Mouse (Mus musculus) midbrain, embryonic 16.5 days (tissue): ENCODE data around the gene Dbn1. TPM values are rescaled to one million over a fixed set of nuclear protein-coding genes. Genes with fewer than 3 reads are reported as not detected.

Source experiments
- ATAC-seq: fragments of 200-750 bp; cut with Nextera tagmentation; 2 replicates; pipeline ENCODE4 v1.8.0; 2017; ENCODE audit warnings: moderate TSS enrichment
- H3K27ac ChIP-seq: fragments of 300-500 bp; sonication (generic); 2 replicates; pipeline ENCODE4 v1.5.1; 2014; ENCODE audit warnings: mild to moderate bottlenecking, low read length, mixed read lengths
- H3K27me3 ChIP-seq: fragments of 300-500 bp; sonication (generic); 2 replicates; pipeline ENCODE4 v1.6.1; 2014; ENCODE audit warnings: low read depth, low read length, mixed read lengths; ENCODE audit not compliant: control insufficient read depth, insufficient read depth
- H3K36me3 ChIP-seq: fragments of 300-500 bp; sonication (generic); 2 replicates; pipeline ENCODE4 v1.6.1; 2014; ENCODE audit warnings: mild to moderate bottlenecking, low read length, moderate library complexity, mixed read lengths; ENCODE audit not compliant: control insufficient read depth, insufficient read depth
- H3K4me1 ChIP-seq: fragments of 300-500 bp; sonication (generic); 2 replicates; pipeline ENCODE4 v1.6.1; 2014; ENCODE audit warnings: mild to moderate bottlenecking, low read length, mixed read lengths; ENCODE audit not compliant: control insufficient read depth, insufficient read depth
- H3K4me2 ChIP-seq: fragments of 300-500 bp; sonication (generic); 2 replicates; pipeline ENCODE4 v1.6.1; 2014; ENCODE audit warnings: mild to moderate bottlenecking, low read length, mixed read lengths
- H3K4me3 ChIP-seq: fragments of 300-500 bp; sonication (generic); 2 replicates; pipeline ENCODE4 v1.5.1; 2014; ENCODE audit warnings: low read depth, mild to moderate bottlenecking, low read length, moderate library complexity, mixed read lengths
- H3K9ac ChIP-seq: fragments of 300-500 bp; sonication (generic); 2 replicates; pipeline ENCODE4 v1.6.1; 2014; ENCODE audit warnings: low read depth, low read length, mixed read lengths
- H3K9me3 ChIP-seq: fragments of 300-500 bp; sonication (generic); replicated peaks from 2 replicates; pipeline ENCODE4 v1.6.1; 2014; ENCODE audit warnings: mild to moderate bottlenecking, low read length, mixed read lengths; ENCODE audit not compliant: control insufficient read depth, poor library complexity, severe bottlenecking
- WGBS: fragments of 180-500 bp; shearing (Covaris S2); extraction: QIAGEN DNeasy Blood & Tissue Kit; methylation state at CpG from one replicate; pipeline ENCODE4 v1.1.7; 2014; 5-methylcytosine and 5-hydroxymethylcytosine counted together
- polyA plus RNA-seq: library from polyadenylated mRNA; unstranded; fragments of >200 nt; fragmentation: Nextera tagmentation; extraction: Ambion mirVana; gene quantifications from 2 replicates; pipeline ENCODE4 v1.2.1, GENCODE M21; 2015

The Dbn1 gene
- polyA plus RNA-seq, 1 experiment from 2014 or later, result 617 TPM

GRCm38 (mm10) chr13:55525733-55526553, 38.0 kb upstream of the Dbn1 start:
- H3K4me2 ChIP-seq, result no peak overlapping the region
- no peaks in the 10 kb centered on the region for H3K27me3 ChIP-seq
- no peak overlapping the region for H3K4me3 ChIP-seq
- H3K9me3 ChIP-seq, result no peaks in the 10 kb centered on the region
- no peak overlapping the region for H3K27ac ChIP-seq
- 85% methylated on average over 15 of the region's 16 CpGs for WGBS
- no peaks in the 10 kb centered on the region for H3K4me1 ChIP-seq
- H3K9ac ChIP-seq, result no peak overlapping the region
- peaks cover 9% of the 10 kb centered on the region for H3K36me3 ChIP-seq
- ATAC-seq, result no peak

DNA sequence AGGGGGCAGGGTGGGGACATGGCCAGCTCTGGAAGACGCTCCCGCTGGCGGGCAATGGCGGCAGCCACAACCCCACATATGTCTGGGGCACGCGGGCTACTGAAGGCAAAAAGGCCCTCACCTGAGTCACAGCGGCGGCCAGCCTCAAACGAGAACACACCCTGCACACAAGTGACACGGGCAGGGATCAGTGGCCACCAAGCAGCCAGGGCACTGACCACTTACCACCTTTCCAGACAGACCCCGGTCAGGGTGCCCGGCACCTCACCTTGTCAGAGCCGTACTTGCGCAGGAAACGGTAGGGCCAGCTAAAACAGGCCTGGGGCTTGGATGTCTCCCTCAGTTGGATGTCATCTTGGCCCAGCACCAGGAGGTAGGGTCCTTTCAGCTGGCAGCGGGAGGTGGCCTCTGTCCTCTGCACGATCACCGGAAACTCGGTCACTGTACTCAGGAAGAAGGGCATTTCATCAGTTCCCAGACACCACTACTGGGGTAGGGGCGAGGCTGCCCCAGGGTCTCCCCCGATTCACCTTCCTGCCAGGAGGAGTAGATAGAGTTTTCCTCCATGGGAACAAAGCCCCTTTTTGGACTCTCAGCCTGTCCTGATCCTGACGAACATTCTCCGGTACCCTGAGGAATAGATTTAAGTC, 36.2 kb upstream of the Dbn1 start:
- H3K36me3 ChIP-seq, result no peaks in the 10 kb centered on the region
- no peak overlapping the region for H3K27ac ChIP-seq
- no peak overlapping the region for H3K4me2 ChIP-seq
- no peak overlapping the region for H3K9ac ChIP-seq
- no peak overlapping the region for H3K4me3 ChIP-seq
- 94% methylated on average over 23 of the region's 23 CpGs for WGBS
- H3K27me3 ChIP-seq, result no peaks in the 10 kb centered on the region
- H3K4me1 ChIP-seq, result no peaks in the 10 kb centered on the region
- no peaks in the 10 kb centered on the region for H3K9me3 ChIP-seq
- no peak for ATAC-seq

DNA sequence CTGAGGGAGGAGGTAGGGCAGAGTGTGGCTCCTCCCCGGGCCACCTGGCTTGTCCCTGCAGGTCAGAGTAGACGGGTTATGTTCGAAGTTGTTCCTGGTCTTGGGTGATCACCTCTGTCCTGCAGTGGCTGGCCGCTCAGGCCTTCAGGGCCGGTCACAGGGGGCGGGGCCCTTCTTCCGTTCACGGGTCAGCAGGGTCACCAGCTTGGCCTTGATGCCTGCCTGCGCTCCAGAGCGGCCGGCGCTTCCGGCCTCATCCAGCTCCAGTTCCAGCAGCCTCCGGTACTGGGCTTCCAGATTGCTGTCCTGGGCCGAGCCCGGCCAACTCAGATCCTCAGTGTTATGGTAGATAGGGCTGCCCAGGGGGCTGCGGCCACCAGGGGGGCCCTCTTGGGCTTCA, 35.4 kb upstream of the Dbn1 start:
- no peak overlapping the region for H3K4me2 ChIP-seq
- ATAC-seq, result no peak
- H3K36me3 ChIP-seq, result no peaks in the 10 kb centered on the region
- WGBS, result 66% methylated on average over 17 of the region's 17 CpGs
- no peaks in the 10 kb centered on the region for H3K9me3 ChIP-seq
- H3K4me3 ChIP-seq, result no peak overlapping the region
- H3K27ac ChIP-seq, result no peak overlapping the region
- no peaks in the 10 kb centered on the region for H3K4me1 ChIP-seq
- H3K9ac ChIP-seq, result no peak overlapping the region
- no peaks in the 10 kb centered on the region for H3K27me3 ChIP-seq

GRCm38 (mm10) chr13:55522730-55523129, 34.8 kb upstream of the Dbn1 start:
- H3K36me3 ChIP-seq, result no peaks in the 10 kb centered on the region
- no peak overlapping the region for H3K27ac ChIP-seq
- H3K9me3 ChIP-seq, result no peaks in the 10 kb centered on the region
- 57% methylated on average over 8 of the region's 8 CpGs for WGBS
- no peaks in the 10 kb centered on the region for H3K27me3 ChIP-seq
- H3K4me2 ChIP-seq, result no peak overlapping the region
- no peak overlapping the region for H3K4me3 ChIP-seq
- ATAC-seq, result no peak
- H3K4me1 ChIP-seq, result no peaks in the 10 kb centered on the region
- H3K9ac ChIP-seq, result no peak overlapping the region

GRCm38 (mm10) chr13:55519606-55520005, 31.7 kb upstream of the Dbn1 start:
- no peaks in the 10 kb centered on the region for H3K27me3 ChIP-seq
- H3K36me3 ChIP-seq, result no peaks in the 10 kb centered on the region
- no peaks in the 10 kb centered on the region for H3K4me1 ChIP-seq
- no peak for ATAC-seq
- H3K27ac ChIP-seq, result no peak overlapping the region
- 85% methylated on average over 4 of the region's 4 CpGs for WGBS
- H3K4me2 ChIP-seq, result no peak overlapping the region
- H3K9ac ChIP-seq, result no peak overlapping the region
- H3K4me3 ChIP-seq, result no peak overlapping the region
- H3K9me3 ChIP-seq, result no peaks in the 10 kb centered on the region

DNA sequence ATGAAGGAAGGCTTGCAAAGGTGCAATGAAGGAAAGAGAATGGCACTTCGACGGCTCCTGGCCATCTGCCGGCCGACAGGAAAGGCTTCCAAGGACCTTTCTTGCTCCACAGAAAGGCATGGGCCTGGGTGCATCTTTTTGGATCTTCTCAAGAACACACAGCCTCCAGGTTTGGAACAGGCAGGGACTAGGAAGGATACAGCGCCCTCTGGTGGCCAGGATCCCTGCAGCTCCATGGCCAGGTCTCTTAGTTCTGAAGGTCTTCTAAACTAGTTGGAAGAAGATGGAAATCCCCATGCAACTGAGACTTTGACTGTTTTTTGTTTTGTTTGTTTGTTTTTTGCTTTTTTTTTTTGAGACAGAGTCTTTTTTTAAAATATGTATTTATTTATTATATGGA, 29.0 kb upstream of the Dbn1 start:
- H3K9ac ChIP-seq, result no peak overlapping the region
- no peak overlapping the region for H3K4me2 ChIP-seq
- no peak overlapping the region for H3K4me3 ChIP-seq
- ATAC-seq, result no peak
- H3K36me3 ChIP-seq, result no peaks in the 10 kb centered on the region
- peaks cover 9% of the 10 kb centered on the region for H3K4me1 ChIP-seq
- 4% methylated on average over 5 of the region's 5 CpGs for WGBS
- no peaks in the 10 kb centered on the region for H3K9me3 ChIP-seq
- no peak overlapping the region for H3K27ac ChIP-seq
- H3K27me3 ChIP-seq, result no peaks in the 10 kb centered on the region

DNA sequence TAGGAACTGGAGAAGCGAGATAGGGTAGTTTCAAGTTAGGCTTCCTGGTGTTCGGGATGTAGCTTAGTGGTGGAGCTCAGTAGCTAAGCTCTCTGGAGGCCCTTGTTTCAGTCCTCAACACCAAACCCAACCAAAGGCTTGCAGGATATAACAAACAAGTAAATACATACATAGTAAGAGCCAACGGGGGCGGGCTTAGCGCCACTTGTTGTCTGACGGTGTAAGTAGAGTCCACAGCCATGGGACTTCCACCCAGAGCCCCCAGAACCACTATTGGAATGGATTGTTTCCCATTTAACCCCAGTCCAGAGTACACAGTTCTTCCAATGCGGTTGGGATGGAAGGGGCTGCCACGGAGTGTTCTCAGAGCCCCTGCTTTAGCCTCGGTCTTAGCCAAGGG, 25.9 kb upstream of the Dbn1 start:
- Histone ChIP-seq H3K9ac (no peak overlapping the region), H3K27me3 (no peaks in the 10 kb centered on the region), H3K9me3 (no peaks in the 10 kb centered on the region), H3K4me3 (peak overlapping the region; percentile 86), H3K4me1 (peaks cover 27% of the 10 kb centered on the region), H3K27ac (no peak overlapping the region), H3K36me3 (peaks cover 5% of the 10 kb centered on the region), H3K4me2 (peak overlapping the region; percentile 90)
- no peak for ATAC-seq
- 30% methylated on average over 9 of the region's 9 CpGs for WGBS

DNA sequence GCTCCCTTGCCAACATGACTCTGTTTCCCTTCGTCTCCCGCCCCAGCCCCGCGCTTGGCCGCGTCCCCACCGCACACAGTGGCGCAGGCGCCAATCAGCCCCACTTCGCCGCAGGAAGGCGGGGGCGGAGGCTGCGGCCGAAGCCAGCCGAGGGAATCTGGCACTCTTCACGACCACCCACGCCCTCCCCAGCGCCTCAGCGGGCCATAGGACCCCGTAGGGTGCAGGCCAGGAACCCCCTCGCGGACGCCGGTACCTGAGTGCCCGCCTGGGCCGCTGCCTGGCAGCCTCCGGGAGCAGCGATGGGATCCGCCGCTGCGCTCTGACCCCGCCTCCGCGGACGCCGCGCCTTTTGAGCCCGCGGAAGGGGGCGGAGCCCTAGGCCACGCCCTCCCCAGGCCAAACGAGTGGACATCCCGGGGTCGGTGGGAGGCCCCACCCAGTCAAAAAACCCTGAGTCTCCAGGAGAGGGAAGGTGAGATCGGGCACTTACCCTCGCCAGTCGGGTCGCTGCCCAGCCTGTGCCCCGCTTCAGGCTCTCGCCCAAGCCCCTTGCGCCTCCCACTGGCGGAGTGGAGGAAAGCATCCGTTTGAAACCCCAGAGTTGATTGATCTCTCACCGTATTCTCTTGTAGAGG, 25.3 kb upstream of the Dbn1 start, which contains the start of gene Pdlim7:
Gene Pdlim7 (minus strand): TSS at position 566 of the 638 bp plus-strand sequence.
- H3K4me1 ChIP-seq, result peaks cover 27% of the 10 kb centered on the region
- WGBS, result under 1% methylated on average over 53 of the region's 55 CpGs
- no peaks in the 10 kb centered on the region for H3K9me3 ChIP-seq
- H3K27me3 ChIP-seq, result no peaks in the 10 kb centered on the region
- peak; percentile 84 for ATAC-seq
- H3K9ac ChIP-seq, result peak within 1 kb of the TSS; percentile 90
- peaks cover 9% of the 10 kb centered on the region for H3K36me3 ChIP-seq
- peak within 1 kb of the TSS; percentile 84 for H3K27ac ChIP-seq
- peak within 1 kb of the TSS; percentile 86 for H3K4me3 ChIP-seq
- H3K4me2 ChIP-seq, result peak within 1 kb of the TSS; percentile 90
